Mouse (Mus musculus) liver, embryonic 14.5 days (tissue): ENCODE data around the gene Dtx3.

Experiments used
- CTCF ChIP-seq: IDR thresholded peaks from 2 replicates; pipeline ENCODE4 v1.5.1; 2016; ENCODE audit warnings: antibody characterized with exemption, low read depth, control low read depth
- EP300 ChIP-seq: IDR thresholded peaks from 2 replicates; pipeline ENCODE4 v1.6.1; 2016; ENCODE audit warnings: antibody characterized with exemption, low read depth

GRCm38 (mm10) chr10:127186451-127186850 is 9.1 kb downstream of the Dtx3 start:
- TF ChIP-seq CTCF (peak; percentile 80), EP300 (no peak)
